ENCODE assay signal across 8 mouse cellular contexts in the genomic region with DNA sequence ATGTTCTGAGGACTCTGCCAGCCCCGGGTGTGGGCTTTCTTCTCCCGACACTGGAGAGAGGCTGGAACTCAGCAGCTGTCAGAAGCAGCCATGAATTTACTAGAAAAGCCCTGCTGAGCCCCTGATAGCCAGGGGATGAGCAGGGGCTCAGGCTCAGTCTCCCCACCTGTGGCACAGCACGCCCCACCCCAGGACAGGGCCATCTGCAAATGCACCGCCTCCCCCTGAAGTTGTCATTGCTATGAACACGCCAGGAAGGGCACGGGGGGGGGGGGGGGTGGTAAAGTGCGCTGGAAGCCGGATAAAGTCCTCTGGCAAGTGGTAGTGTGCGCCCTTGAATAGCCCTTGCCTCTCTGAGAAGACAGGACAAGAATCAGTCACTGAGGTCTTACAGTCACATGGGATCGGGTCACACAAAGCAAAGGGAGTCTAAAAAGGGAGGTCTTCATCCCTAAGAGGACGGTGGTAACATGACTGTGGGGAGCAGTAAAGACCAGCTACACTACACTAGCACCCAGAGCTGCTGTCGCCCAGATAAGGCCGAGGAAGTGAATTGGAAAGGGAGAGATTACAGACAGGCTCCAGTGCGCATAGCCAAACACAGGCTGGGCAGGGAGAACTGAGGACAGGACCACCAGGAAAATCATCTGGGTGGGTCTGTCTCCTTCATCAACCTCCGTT.
DNase-seq lines count a peak whose midpoint lies in the region; ATAC-seq lines count a peak whose summit lies in the region.

No protein-coding gene starts in this region.

- peaks cover 49% of the 10 kb centered on the region for H3K4me1 ChIP-seq in hindbrain, embryonic 10.5 days (replicated peaks)
- H3K4me1 ChIP-seq in midbrain, embryonic 14.5 days (ENCODE audit: control insufficient read depth, insufficient read depth, low read length), result peaks cover 13% of the 10 kb centered on the region

- peak; percentile 32 for DNase-seq in kidney, adult 18-20 months
- no peak for DNase-seq in kidney, adult 9 months
- DNase-seq in MN1 (ENCODE audit: low spot score), result peak; percentile 43
- no peak for DNase-seq in hindbrain, embryonic 10.5 days (ENCODE audit: low spot score)
- peak; percentile 40 for DNase-seq in midbrain, embryonic 14.5 days
- no peak for DNase-seq in thymus, postnatal 10 days (ENCODE audit: low spot score in 2 of 2)
- no peak for DNase-seq in natural killer cell, adult 2 months (ENCODE audit: low spot score in 2 of 2)
- DNase-seq in cerebellum, postnatal 4 days (ENCODE audit: low spot score in 2 of 2), result no peak

- H3K4me2 ChIP-seq in midbrain, embryonic 14.5 days (ENCODE audit: low read length), result peak overlapping the region; percentile 45

- peaks cover 4% of the 10 kb centered on the region; the same call in 1 of the 2 replicates for H3K36me3 ChIP-seq in hindbrain, embryonic 10.5 days
- no peaks in the 10 kb centered on the region for H3K36me3 ChIP-seq in midbrain, embryonic 14.5 days (ENCODE audit: control insufficient read depth, insufficient read depth, low read length)

- WGBS in hindbrain, embryonic 10.5 days, result 36% methylated on average over 15 of the region's 15 CpGs
- 35% methylated on average over 15 of the region's 15 CpGs for WGBS in midbrain, embryonic 14.5 days

- peak overlapping the region; percentile 45 for H3K27ac ChIP-seq in hindbrain, embryonic 10.5 days
- H3K27ac ChIP-seq in midbrain, embryonic 14.5 days (replicated peaks; ENCODE audit: low read depth, low read length), result peak overlapping the region; percentile 37; the same call in 1 of the 2 replicates

- peak overlapping the region; percentile 26; the same call in 1 of the 2 replicates for H3K4me3 ChIP-seq in hindbrain, embryonic 10.5 days
- peak overlapping the region; percentile 8; the same call in 1 of the 2 replicates for H3K4me3 ChIP-seq in midbrain, embryonic 14.5 days (replicated peaks; ENCODE audit: low read depth, low read length)

- ATAC-seq in midbrain, embryonic 14.5 days (ENCODE audit: low FRiP score, low TSS enrichment), result no peak

- H3K9me3 ChIP-seq in hindbrain, embryonic 10.5 days, result no peaks in the 10 kb centered on the region
- H3K9me3 ChIP-seq in midbrain, embryonic 14.5 days (ENCODE audit: control insufficient read depth, low read length), result no peaks in the 10 kb centered on the region

- H3K27me3 ChIP-seq in hindbrain, embryonic 10.5 days (ENCODE audit: insufficient read depth, poor library complexity, severe bottlenecking), result no peaks in the 10 kb centered on the region
- H3K27me3 ChIP-seq in midbrain, embryonic 14.5 days (ENCODE audit: control insufficient read depth, insufficient read depth, low read length), result no peaks in the 10 kb centered on the region

- no peak overlapping the region; the same call in 1 of the 2 replicates for H3K9ac ChIP-seq in midbrain, embryonic 14.5 days (replicated peaks; ENCODE audit: low read length)

Comparison
In these comparisons a context has a peak if more than half of its experiments do, and no peak if none do; other contexts are left out.
1. DNase-seq: peak in kidney, adult 18-20 months (single experiment), MN1 (single experiment) and midbrain, embryonic 14.5 days (single experiment); none in kidney, adult 9 months (single experiment), hindbrain, embryonic 10.5 days (single experiment), thymus, postnatal 10 days (0 of 2), natural killer cell, adult 2 months (0 of 2) and cerebellum, postnatal 4 days (0 of 2).